Mouse (Mus musculus): ENCODE measurements around the gene Slc25a45.

The Slc25a45 gene

GRCm38 (mm10) chr19:5841389-5841946 lies 36.1 kb upstream of the Slc25a45 start:
- DNase-seq, result no peak

GRCm38 (mm10) chr19:5841999-5842784 lies 35.4 kb upstream of the Slc25a45 start:
- peak; percentile 34 for DNase-seq

- DNase-seq, result peak; percentile 49
These were observed 34.5 kb upstream of the Slc25a45 start for GRCm38 (mm10) chr19:5842785-5843730.

GRCm38 (mm10) chr19:5843781-5844691 lies 33.6 kb upstream of the Slc25a45 start:
- no peak for DNase-seq

GRCm38 (mm10) chr19:5844831-5845318 lies 32.7 kb upstream of the Slc25a45 start:
- no peak for DNase-seq

- DNase-seq, result peak; percentile 95
These were observed 32.1 kb upstream of the Slc25a45 start for GRCm38 (mm10) chr19:5845319-5846135.

GRCm38 (mm10) chr19:5846154-5846553 lies 31.5 kb upstream of the Slc25a45 start:
- no peak for DNase-seq

- peak; percentile 92 for DNase-seq
These were observed 30.9 kb upstream of the Slc25a45 start for GRCm38 (mm10) chr19:5846557-5847305.

- no peak for DNase-seq
These were observed 30.3 kb upstream of the Slc25a45 start for GRCm38 (mm10) chr19:5847306-5847796.

GRCm38 (mm10) chr19:5848032-5848825 lies 29.4 kb upstream of the Slc25a45 start:
- no peak for DNase-seq

- peak; percentile 50 for DNase-seq
These were observed 28.6 kb upstream of the Slc25a45 start for GRCm38 (mm10) chr19:5848826-5849672.

GRCm38 (mm10) chr19:5849843-5850527 lies 27.6 kb upstream of the Slc25a45 start:
- peak; percentile 91 for DNase-seq

- DNase-seq, result no peak
These were observed 26.7 kb upstream of the Slc25a45 start for GRCm38 (mm10) chr19:5850860-5851259.

GRCm38 (mm10) chr19:5851481-5851971 lies 26.1 kb upstream of the Slc25a45 start:
- no peak for DNase-seq

GRCm38 (mm10) chr19:5852035-5852722 lies 25.4 kb upstream of the Slc25a45 start:
- no peak for DNase-seq

- no peak for DNase-seq
These were observed 21.0 kb upstream of the Slc25a45 start for GRCm38 (mm10) chr19:5856604-5857003.

Measured in embryo, embryonic 11 days (tissue).